Mouse (Mus musculus) right cerebral cortex, postnatal 4 days (tissue): ENCODE data around the gene Sh3gl3.

Experiments
- DNase-seq: peaks from one replicate; pipeline ENCODE4 v3.0.0-alpha.2; 2022

Gene Sh3gl3

GRCm38 (mm10) chr7:82173540-82173939 lies at the start of gene Sh3gl3:
Sh3gl3 (plus strand) TSS chr7:82173840.
- DNase-seq, result no peak

- DNase-seq, result no peak
Observed at GRCm38 (mm10) chr7:82138196-82138595, 35.4 kb upstream of the Sh3gl3 start.

- DNase-seq, result no peak
Observed at GRCm38 (mm10) chr7:82147151-82147550, 26.5 kb upstream of the Sh3gl3 start.

- DNase-seq, result no peak
Observed at GRCm38 (mm10) chr7:82164681-82165080, 9.0 kb upstream of the Sh3gl3 start.

GRCm38 (mm10) chr7:82174571-82175326 lies 1.1 kb downstream of the Sh3gl3 start:
- peak; percentile 81 for DNase-seq

DNA sequence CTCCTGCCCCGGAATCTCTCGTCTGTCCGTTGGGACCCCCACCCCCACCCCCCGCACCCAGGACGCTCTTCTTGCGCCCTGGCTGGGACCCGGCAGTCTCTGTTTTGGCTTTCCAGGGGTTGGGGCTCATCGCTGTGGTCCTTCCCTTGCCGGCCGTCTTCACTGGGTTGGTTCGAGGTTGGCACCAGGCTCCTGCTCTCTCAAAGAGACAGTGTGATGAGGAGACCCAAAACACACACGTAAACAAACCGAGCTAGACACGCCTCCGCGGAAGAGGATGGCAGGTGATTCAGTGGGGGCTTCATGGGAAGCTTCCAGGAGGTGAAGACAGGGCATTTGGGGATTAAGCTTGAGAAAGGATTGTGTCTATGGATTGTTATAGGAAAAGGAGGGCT lies 1.7 kb downstream of the Sh3gl3 start:
- peak; percentile 21 for DNase-seq

DNA sequence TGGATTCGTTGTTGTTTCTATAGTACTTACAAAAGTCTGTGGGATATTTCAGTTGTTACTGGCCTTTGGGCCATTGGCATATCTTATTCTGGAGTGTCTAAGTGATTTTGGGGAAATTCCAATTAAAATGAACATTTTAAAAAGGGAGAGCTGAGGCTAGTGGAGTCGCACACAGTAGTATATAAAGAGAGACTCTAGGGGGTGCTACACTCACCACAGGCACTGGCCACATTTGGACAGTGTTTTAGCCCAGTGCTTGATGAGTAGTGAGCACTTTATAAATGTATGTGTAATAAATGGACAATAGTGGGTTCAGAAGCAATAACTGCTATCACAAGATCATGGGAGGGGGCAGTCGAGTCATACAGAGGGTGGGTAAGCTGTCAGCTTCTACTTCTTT lies 2.6 kb downstream of the Sh3gl3 start:
- DNase-seq, result no peak

DNA sequence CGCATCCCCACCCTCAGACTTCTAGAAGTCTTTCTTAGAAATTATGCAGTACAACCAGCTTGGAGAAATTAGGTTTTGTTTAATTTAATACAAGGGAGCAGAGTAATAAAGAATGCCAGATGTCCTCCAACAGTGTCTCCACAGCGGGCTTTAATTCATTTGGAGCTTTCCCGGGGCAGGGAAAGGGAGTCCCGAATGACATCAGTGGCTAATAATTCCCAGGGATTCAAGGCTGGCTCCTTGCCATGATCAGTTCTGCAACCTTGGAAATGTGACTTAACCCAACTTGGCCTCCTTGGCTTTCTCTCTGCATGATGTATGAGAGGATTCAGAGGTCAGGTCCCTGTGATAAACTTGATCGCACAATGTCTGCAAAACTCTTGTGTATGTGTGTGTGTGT lies 3.7 kb downstream of the Sh3gl3 start:
- no peak for DNase-seq

GRCm38 (mm10) chr7:82180919-82181318 lies 7.3 kb downstream of the Sh3gl3 start:
- no peak for DNase-seq

DNA sequence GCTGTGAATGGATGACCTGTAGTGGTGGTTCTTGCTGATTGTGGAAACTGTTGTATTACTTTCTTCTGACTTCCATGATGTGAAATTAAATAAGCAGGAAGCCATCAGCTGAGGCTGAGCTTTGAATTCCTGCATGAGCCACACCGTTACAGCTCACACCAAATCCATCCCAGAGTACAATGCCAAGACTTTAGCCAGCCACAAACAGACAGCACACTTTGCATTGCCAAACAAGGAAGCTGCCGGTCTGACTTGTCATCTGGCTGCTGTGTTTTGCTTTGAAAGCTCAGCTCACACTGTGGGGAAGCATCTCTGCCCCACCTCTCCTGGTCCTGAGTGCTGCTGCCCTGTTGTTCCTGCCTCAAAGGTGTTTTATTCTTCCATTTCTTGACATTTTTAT lies 9.1 kb downstream of the Sh3gl3 start:
- no peak for DNase-seq

DNA sequence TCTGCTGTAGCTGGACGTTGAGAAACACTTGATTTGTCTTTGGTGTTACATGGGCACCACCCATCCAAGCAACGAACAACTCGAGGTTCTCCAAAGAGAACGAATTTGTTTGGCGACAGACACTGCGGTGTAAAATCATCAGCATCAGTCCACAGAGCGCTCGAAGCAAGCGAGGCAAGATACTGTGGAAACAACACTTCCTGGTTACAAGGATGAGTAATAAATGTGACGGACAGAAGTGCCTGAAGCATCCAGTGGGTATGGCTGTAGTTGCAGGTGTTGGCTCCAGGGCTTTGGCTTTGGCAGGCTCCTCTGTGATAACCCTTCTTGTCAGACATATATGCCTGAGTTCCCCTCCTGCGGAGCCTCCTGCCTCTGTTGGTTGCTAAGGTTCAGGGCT lies 18.0 kb downstream of the Sh3gl3 start:
- no peak for DNase-seq

- DNase-seq, result no peak
Observed at GRCm38 (mm10) chr7:82192512-82192911, 18.9 kb downstream of the Sh3gl3 start.

GRCm38 (mm10) chr7:82203111-82203510 lies 29.5 kb downstream of the Sh3gl3 start:
- no peak for DNase-seq

DNA sequence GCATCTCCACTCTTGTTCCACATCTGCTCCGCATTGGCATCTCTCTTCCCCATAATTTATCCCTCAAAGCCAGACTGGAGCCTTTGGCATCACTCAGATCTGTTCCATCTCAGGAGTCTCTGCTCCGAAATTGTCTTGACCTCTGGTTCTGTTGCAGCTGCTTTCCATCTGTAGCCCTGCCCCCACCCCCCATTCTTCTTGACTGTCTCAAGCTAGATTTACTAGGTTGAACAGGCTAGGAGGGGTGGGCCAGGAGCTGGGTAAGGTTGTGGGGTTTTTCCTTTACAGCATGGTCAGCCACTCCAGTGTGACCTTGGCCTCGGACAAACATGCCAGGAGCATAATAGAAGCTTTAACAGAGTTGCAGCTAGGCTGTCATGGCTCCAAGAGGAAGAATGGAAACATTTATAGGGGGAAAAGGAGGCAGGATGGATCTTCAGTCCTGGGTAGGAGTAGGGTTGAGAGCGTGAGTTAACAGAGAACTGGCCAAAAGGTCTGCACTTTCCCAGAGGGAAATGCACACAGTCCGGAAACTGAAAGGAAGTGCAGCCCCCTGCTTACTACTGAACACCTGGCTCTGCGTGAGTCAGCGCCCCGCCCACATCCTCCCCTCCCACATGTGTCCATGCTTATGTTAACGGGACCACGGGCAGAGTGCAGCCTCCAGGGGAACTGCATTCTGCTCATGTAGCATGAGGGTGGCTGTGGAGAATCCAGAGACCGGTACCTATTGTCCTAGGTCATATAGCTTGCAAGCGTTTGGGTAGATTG lies 30.6 kb downstream of the Sh3gl3 start:
- DNase-seq, result no peak

- no peak for DNase-seq
Observed at GRCm38 (mm10) chr7:82204975-82205374, 31.3 kb downstream of the Sh3gl3 start.

DNA sequence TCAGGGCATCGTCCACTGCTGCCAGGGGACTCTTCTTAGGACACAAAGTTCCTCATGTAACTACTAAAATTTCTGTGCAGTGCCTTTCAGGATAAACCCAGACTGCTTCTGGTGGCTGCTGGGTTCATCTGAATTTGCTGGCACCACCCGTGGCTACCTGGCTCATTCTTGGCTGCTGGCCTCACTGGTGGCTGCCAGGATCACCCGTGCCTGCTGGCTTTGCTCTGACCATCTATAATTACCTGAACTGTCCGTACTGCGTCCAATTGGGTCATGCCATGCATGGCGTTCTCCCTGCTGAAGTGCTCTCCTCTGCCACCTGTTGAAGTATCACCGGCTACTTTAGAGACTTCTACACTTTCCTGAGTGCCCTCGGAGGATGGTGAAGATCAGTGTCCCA lies 33.1 kb downstream of the Sh3gl3 start:
- no peak for DNase-seq

DNA sequence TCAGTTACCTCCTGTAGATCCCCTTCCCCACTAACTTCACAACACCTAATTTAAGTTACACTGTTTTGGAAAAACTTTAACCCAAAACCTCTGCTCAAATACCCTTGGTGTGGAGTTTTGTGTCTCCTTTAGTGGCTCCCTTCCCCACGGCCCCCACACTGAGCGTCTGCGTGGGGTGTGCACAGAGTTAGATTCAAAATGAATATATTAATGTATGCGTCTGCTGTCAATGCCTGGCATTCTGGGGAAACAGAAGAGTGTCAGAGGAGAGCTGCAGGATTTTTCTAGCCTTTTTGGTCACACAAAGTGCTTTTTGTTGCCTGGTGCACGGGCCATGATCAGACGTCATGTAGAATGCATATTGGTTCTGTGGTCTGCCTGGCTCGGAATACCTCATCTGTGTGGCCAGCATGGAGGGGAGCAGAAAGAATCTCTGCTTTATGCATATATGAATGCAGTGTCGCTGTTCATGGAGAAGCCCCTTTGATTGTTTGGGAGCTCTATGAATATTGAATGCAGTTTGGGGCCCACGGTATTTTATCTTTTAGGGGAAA lies 47.8 kb downstream of the Sh3gl3 start:
- no peak for DNase-seq

DNA sequence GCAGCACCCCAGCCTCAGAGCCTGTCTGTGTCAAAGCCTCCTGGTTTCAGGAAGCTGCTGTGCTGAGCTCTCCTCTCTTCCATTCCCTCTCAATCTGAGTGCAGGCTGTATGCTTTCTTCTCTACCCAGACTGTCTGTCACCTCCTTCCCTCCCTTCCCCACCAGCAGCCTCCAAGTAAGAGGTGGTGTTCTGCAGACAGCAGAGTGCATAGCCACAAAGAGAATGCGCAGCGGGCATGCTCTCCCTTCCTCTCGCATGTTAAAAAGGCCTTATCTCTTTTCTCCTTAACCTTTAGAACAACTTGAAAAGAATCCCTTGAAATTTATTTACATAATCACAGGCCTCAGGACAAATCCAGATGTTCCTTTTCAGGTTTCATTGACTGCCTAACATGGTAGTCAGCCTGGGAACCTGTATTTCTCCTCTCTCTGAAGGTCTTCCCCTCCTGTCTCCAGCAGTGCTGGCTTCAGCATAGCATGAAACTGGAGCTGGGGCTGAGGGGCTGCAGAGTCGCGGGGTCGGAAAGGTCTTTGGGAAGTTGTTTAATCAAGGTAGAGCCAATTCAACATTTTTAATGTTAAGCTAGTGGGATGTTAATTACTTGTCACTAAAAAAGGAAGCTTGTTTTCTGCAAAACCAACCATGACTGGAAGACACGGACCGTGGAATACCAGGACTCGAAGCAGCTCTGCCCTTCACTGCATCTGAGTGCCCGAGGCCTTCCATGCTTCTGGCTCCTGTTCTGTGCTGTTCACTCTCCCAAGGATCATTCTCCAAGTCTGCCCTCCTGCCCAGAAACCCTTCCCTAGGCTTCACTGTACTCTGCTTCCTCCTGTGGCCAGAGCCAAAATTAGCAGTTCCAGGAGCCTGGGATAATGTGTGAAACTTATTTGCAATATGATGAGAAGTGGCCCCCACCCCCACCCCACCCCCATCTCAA lies 50.5 kb downstream of the Sh3gl3 start:
- no peak for DNase-seq

- DNase-seq, result no peak
Observed at GRCm38 (mm10) chr7:82233201-82233600, 59.6 kb downstream of the Sh3gl3 start.

DNA sequence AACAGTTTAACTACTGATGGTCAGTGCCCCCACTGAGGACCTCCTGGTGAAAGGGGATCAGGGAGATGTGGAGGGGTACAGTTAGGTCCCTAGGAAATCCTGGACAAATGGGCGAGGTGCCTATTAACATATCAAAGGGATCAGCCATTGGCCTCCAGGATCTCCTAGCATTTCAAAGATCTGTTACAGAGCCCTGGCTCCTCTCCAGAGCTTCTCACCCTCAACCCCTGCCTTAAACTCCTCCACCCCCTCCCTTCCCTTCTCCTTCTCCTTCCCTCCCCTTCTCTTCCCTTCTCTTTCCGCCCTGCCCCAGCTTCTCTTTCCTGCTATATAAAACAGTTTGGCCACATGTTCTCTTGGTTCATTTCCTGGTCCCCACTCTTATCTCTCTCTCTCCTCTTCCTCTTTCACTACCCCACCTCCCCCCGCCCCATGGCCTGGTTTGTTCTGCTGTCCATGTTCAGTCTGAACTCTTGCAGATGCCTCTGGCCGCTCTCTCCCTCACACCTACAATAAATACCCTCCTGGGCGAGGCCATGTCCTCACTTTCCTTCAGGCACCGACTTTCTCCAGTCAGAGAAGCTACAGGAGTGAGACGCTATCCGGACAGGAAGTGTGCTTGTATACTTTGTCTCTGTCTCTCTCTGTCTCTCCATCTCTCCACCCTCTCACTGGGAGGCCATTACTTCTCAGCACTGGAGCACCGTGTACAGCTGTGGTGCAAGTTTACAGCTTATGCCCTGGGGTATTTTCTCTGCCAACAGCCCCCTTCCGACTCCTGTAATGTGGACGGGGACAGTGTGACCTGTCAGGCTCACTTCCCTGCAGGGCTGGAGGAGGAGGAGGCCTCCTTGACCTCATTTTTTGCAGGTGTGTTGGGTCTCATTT lies 60.6 kb downstream of the Sh3gl3 start:
- DNase-seq, result no peak

DNA sequence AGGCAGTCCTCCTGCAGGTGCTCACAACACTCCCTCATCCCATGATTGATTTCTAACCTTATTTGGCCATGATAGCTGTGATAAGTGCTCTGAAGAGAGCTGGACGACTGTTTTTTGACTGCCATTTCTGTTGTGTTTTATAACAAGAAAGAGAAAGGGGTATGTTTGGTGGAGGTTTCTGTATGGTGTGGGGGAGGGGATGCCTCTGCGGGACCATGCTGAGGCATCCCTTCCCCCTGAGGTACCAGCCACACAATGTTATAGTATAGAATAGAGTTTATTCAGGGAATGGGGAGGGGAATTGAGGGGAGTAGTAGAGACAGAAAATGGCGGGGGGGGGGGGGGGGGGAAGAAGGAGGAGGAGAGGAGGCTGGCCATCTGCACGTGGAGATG lies 61.3 kb downstream of the Sh3gl3 start:
- no peak for DNase-seq

DNA sequence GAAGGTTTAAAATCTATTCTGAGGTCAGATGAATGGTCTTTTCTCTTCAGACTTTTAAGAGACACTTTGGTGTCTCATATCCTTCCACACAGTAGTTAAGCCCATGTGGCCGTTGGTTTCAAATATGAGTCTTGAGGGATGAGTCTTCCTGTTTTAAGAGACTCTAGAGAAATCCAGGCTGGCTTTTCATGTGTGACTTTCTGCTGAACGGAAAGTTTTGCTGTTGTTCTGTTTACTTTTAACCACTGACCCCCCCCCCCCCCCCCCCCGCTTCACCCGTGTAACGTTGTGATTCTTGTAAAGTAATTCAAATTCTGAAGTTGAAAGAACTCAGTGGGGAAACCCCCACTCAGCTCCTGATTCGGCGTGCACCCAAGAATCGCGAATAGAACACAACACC lies 61.8 kb downstream of the Sh3gl3 start:
- DNase-seq, result no peak
